Mouse (Mus musculus) stomach, postnatal 0 days (tissue): ENCODE data around the gene Rhof.

Experiments
- CTCF ChIP-seq: IDR thresholded peaks from 2 replicates; pipeline ENCODE4 v1.5.1; 2016; ENCODE audit warnings: antibody characterized with exemption, low read depth, mild to moderate bottlenecking, moderate library complexity
- EP300 ChIP-seq: optimal IDR thresholded peaks from 2 replicates; pipeline ENCODE3; 2016; ENCODE audit warnings: antibody characterized with exemption

GRCm38 (mm10) chr5:123088784-123089183 lies 43.7 kb downstream of the Rhof start:
- TF ChIP-seq CTCF (no peak), EP300 (no peak)
